Mouse (Mus musculus): Measurements from ENCODE around the gene Akr1b10.
A peak's percentile ranks its signal among the peaks of the same experiment; 100 is the strongest.
"Not testable (repeated sequence)": the region's sequence is repeated elsewhere in the genome, so short reads cannot be mapped to it uniquely, and the experiment has no call there.

Gene Akr1b10

DNA sequence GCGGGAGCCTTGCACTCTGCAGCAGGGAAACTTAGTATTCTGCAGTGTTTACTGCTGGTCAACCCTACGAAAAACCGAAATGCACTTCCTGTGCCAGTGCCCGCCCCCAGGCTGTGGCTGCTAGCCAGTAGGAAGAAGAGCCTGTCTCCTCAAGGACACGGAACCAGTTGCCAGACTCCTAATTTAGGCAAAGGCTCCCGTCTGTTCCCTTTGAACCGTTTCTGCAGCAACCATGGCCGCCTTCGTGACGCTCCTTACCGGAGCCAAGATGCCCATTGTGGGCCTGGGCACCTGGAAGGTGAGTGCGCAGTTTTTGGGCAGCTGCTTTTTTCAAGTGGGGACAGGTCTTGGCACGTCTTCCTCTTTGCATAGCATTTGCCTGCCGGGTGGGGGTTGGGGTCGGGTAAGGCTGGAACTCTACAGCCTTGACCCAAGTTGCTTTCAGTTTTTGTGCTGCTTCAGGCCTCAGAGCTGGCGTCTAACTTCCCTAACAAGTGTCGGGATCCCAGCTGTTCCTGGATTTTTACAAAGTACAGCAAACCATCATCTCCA, at the start of gene Akr1b10:
Gene Akr1b10 (plus strand): TSS at position 109 of the 552 bp plus-strand sequence.
- DNase-seq (ENCODE audit: low spot score in 2 of 2) = peak; percentile 75 to 88

GRCm38 (mm10) chr6:34334673-34335072, 49.3 kb upstream of the Akr1b10 start:
- DNase-seq (ENCODE audit: low spot score in 2 of 2) = no peak

GRCm38 (mm10) chr6:34337799-34338198, 46.2 kb upstream of the Akr1b10 start:
- peak in 1 of 2 experiments; percentile 12 for DNase-seq (ENCODE audit: low spot score in 2 of 2)

DNA sequence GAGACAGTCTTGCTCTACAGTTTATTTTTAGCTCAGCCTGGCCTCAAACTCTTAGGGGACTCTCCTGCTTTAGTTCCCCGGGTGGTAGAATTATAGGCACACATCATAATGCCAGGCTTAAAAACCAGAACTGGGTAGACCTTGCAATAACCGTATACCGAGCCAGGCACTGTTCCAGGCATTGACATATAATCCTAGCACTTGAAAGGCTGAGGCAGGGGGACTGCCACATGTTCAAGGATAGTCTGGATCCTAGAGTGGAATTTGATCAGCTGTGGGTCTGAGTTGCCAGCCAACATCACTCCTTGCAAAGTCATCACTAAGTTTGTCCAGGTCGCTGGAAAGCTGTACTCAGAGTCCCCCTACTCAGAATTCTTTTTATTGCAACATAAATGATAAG, 42.0 kb upstream of the Akr1b10 start:
- DNase-seq (ENCODE audit: low spot score in 2 of 2) = no peak

- DNase-seq (ENCODE audit: low spot score in 2 of 2) = no peak
Measured at GRCm38 (mm10) chr6:34342476-34342875, 41.5 kb upstream of the Akr1b10 start.

DNA sequence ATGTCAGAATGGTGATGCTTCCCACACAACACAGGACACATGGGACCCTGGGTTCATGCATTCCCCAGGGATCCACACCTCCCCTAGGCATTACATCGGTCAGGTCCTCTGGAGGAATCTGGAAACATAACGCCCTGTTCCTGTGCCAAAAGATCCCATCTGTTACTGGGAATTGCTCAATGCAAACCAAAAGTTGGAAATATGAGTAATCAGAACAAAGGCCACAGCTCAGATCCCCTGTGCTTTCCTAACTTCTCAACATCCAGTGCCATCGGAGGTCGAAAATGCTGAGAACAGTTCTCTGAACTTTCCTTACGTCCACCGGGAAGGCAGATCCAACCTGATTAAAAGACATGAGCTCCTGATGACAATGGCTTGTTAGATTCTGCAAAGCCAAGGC, 40.6 kb upstream of the Akr1b10 start:
- DNase-seq (ENCODE audit: low spot score in 2 of 2) = no peak

- no peak for DNase-seq (ENCODE audit: low spot score in 2 of 2)
Measured at GRCm38 (mm10) chr6:34344135-34344850, 39.7 kb upstream of the Akr1b10 start.

DNA sequence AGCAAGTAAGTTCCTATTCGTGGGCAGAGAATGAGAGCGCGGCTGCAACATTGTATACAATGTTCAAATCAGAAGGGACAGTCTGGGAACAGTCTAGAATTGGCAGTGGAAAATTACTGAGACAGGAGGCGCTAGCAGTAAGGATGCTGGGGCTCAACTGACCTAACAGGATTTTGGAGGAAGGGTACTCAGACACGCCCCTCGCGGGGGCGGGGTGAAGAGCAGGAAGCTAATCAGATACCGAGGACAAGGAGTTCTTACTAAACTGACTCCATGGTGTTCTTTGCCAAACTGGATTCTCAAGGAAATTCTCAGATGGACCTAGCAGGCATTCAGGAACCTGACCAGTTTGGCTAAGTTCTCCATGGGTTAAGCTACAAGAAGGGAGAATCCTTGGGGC, 39.1 kb upstream of the Akr1b10 start:
- no peak for DNase-seq (ENCODE audit: low spot score in 2 of 2)

DNA sequence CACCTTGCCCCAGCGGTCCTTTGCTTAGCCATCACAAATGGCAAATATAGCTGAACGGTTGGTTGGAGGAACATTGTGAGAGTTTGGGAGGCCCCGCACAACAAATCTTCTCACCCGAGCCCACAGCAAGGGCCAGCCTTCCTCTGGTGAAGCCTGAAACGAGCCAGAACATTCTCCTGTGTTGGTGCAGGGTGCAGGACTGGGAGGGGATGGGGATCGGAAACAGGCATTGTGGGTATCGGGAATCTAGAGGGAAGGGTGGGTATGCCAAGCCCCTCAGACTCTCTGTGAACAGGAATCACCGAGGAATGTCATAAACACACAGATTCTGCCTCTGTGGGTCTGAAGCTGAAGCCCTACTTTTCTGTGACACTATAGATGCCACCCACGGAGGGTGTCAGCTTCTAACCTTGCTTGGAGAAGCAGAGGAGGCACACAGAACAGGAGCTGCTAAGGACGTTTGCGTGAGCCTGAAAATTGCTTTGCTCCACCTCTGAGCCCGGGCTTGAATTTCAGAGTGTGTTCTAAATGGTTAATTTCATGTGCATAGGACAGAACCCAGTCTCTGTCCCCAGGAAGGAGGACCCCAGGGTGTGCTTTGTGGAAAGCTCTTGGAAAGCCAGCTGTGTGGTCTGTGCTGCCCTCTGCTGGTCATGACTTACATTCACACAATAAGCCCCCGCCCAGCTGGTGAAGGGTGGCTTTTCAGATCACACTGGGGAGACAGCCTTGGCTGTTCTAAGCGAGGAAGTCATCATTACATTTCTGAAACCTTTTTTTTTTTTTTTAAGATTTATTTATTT, 37.7 kb upstream of the Akr1b10 start:
- peak; percentile 73 to 85 for DNase-seq (ENCODE audit: low spot score in 2 of 2)

DNA sequence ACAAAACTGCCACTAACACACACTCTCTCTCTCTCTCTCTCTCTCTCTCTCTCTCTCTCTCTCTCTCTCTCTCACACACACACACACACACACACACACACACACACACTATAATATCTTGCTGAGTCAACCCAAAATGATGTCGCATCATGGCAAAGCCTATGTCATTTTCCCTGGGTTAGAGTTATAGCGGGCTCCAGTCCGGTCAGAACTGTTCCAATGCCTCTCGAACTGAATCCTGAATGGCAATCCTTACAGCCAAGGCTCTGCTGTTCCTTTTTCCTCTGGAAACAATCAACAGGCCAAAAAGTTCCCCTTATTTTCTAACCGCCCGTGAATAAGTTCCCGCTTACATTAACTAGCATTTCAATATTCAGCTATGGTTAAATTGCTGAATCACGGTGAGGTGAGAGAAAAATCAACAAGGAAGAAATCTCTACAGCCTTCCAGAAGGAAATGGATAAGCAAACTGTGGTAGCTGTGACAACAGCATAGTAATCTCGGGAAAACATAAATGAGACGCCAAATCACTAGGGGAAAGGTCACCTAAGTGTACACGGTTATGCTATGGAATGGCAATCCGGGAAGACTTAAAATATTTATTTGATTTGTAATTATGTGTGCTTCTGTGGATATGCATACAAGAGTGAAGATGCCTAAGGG, 33.9 kb upstream of the Akr1b10 start:
- no peak for DNase-seq (ENCODE audit: low spot score in 2 of 2)

DNA sequence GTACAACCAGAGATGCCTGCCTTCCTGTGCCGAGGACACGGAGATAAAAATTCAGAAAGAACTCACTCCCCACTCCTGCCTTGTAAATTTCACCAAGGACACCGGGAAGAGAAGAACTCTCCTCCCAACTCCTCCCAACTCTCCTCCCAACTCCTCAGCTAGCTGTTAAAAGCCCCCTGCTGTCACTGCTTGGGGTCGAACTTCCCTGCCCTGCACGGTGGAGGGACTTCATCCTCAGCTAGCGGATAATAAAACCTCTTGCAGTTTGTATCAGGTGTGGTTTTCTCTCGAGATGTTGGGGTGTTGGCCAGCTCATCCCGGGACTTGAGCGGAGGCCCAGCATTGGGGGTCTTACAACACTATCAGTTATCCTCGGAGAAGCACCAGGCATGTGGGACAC, 32.5 kb upstream of the Akr1b10 start:
- not testable (repeated sequence) for DNase-seq (ENCODE audit: low spot score in 2 of 2)

GRCm38 (mm10) chr6:34352401-34352800, 31.6 kb upstream of the Akr1b10 start:
- no peak for DNase-seq (ENCODE audit: low spot score in 2 of 2)

DNA sequence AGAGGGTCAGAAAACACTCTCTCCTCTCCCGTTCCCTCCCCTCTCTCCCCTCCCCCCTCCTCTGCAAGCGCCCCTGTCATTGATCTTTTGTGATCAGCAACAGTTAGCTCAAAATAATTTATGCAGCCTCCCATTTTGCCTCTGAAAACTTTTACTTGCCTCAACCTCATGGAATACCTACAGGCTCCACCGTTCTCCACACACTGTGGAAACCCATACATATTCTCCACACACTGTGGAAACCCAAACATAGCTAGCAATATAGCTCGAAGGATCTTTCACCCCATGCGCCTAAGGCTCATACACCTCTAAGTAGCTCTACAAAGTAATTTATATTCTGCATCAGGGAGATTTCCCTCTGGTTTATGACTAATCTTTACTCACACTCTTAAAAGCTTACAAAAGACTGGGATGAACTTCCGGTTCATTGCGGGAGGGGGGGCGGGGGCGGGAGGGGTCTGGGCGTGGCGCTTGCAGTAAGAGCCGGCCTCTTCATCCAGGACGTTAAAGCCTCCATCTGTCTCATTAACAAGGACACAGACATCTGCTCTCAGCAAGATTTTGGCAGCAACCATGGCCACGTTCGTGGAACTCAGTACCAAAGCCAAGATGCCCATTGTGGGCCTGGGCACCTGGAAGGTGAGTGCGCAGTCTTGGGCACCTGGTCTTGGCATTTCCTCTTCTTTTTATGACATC, 30.2 kb upstream of the Akr1b10 start, which contains the start of gene Akr1b8:
Gene Akr1b8 (plus strand): TSS at position 462 of the 696 bp plus-strand sequence.
- no peak for DNase-seq (ENCODE audit: low spot score in 2 of 2)

GRCm38 (mm10) chr6:34354354-34355348, 29.4 kb upstream of the Akr1b10 start:
- no peak for DNase-seq (ENCODE audit: low spot score in 2 of 2)

DNA sequence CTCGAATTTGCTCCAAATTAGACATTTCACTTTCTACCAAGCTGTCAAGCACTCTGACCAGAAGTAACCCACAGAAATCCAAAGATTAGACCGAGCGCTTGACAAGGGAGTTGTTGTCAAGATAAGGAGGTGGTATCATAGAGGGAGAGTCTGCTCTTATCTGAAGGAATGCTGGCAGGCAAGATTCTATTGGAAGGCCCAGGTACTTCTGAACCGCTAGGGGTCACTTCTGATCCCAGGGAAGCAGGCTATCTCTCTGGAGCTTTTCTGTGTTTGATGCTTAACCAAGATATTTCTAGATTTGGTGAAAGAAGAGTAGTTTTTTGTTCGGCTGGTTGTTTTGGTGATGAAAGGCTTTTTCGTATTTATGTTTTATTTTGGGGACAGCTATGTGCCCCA, 28.7 kb upstream of the Akr1b10 start:
- DNase-seq (ENCODE audit: low spot score in 2 of 2) = no peak

GRCm38 (mm10) chr6:34355841-34356240, 28.2 kb upstream of the Akr1b10 start:
- no peak for DNase-seq (ENCODE audit: low spot score in 2 of 2)

DNA sequence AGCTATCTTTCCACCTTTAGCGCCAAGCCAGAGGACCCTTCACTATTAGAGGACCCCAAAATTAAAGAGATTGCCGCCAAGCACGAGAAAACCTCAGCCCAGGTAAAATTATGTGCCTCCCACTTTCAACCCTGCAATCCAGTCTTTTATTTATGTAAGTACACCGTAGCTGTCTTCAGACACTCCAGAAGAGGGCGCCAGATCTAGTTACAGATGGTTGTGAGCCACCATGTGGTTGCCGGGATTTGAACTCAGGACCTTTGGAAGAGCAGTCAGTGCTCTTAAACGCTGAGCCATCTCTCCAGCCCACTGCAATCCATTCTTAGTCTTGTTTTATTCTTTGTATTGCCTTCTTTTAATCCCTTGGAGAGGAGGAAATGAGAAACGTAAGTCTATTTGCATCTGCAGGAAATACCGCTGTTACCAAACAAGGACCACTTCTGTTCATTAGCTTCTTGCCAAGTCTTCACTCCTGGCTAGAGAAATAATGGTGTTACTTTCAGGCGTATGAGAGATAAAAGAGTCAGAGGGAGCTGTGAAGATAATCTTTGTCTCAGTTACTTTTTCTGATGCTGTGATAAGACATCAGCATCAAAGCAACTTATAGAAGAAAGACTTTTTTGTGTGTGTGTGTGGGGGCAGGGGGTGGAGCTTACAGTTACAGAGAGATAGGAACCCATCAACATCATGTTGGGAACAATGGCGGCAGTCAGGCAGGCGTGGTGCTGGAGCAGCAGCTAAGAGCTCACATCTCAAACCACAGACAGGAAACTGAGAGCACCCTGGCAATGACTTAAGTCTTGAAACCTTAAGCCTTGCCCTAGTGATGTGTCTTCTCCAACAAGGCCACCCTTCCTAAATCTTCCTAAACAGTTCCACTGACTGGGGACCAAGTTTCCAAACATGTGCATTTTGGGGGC, 19.5 kb upstream of the Akr1b10 start:
- DNase-seq (ENCODE audit: low spot score in 2 of 2) = no peak

DNA sequence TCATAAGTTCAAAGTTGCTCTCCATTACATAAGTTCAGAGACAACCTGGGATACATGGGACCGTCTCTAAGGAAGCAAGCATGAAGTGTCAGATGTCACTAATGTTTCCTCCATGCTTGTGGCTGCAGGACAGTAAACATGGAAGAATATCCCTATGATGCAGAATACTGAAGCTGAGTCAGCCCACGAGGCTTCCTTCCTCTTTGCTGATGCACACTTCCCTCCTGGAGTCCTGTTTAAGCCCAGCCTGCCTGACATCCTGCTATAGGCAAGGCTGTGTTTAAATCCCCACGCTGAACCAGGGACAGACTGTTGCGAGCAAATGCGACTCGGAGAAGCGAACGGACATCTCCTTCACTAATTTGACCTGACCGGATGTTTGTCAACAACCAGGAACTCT, 16.0 kb upstream of the Akr1b10 start:
- no peak for DNase-seq (ENCODE audit: low spot score in 2 of 2)

DNA sequence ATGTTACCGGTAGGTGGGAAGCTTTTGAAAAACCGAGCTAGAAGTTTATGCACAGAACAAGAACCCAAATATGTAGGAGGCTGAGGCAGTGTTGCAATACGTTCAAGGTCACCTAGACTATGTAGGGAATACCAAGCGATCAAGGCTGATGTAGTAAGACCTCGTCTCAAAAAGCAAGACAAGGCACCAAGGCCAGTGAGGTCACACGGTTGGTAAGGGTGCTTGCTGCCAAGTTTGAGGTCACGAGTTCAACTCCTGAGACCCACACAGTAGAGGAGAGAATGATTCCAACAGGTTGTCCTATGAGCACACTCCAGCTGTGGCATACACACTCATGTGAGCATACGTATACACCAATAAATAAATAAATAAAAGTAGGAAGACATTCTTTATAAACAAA, 13.9 kb upstream of the Akr1b10 start:
- DNase-seq (ENCODE audit: low spot score in 2 of 2) = no peak
